Mouse (Mus musculus) bone marrow, adult 2 months (tissue): ENCODE data around the gene Gm15130. TPM values are rescaled to one million over a fixed set of nuclear protein-coding genes. Genes with fewer than 3 reads are reported as not detected.

Source experiments
- H3K27ac ChIP-seq: fragments of 200-500 bp; 2 replicates; pipeline ENCODE4 v1.5.1; 2012; ENCODE audit warnings: low read depth, mild to moderate bottlenecking, control low read depth, inconsistent platforms, low read length; ENCODE audit not compliant: control insufficient read depth, poor library complexity, insufficient read depth
- H3K4me1 ChIP-seq: fragments of 200-500 bp; 2 replicates; pipeline ENCODE4 v1.6.1; 2011; ENCODE audit warnings: low read length; ENCODE audit not compliant: control insufficient read depth, insufficient read depth
- H3K4me3 ChIP-seq: fragments of 200-500 bp; replicated peaks from 2 replicates; pipeline ENCODE3; 2011; ENCODE audit warnings: mild to moderate bottlenecking, low read depth, low read length, control low read depth; ENCODE audit not compliant: control insufficient read depth
- CTCF ChIP-seq: fragments of 200-500 bp; IDR thresholded peaks from 2 replicates; pipeline ENCODE4 v1.5.1; 2011; ENCODE audit warnings: low read length, control low read depth; ENCODE audit not compliant: control insufficient read depth, insufficient read depth
- POLR2A ChIP-seq: fragments of 200-500 bp; IDR thresholded peaks from 2 replicates; pipeline ENCODE4 v1.6.1; 2011; ENCODE audit warnings: low read depth, mild to moderate bottlenecking, control low read depth, low read length, borderline replicate concordance; ENCODE audit not compliant: control insufficient read depth
- WGBS: fragments of 180-500 bp; shearing (Covaris S2); methylation state at CpG from one replicate; pipeline ENCODE4 v1.1.7; 2018; 5-methylcytosine and 5-hydroxymethylcytosine counted together
- polyA plus RNA-seq: library from polyadenylated mRNA; stranded (reverse); fragments of >200 nt; gene quantifications from 2 replicates; pipeline ENCODE4 v1.2.4, GENCODE M21; 2011; ENCODE audit warnings: low replicate concordance; ENCODE audit not compliant: missing spikeins, insufficient read depth, insufficient read length

Gene Gm15130
- polyA plus RNA-seq, result not detected in 2 replicates

GRCm38 (mm10) chr2:111152836-111153235 lies at the start of gene Gm15130:
Gene Gm15130, minus strand, starts transcription at chr2:111152936.
- H3K4me1 ChIP-seq, result no peaks in the 10 kb centered on the region
- WGBS, result 71% methylated on average over 2 of the region's 2 CpGs
- no peak within 1 kb of the TSS for H3K27ac ChIP-seq
- TF ChIP-seq POLR2A (no peak), CTCF (no peak)
- H3K4me3 ChIP-seq, result no peak within 1 kb of the TSS

DNA sequence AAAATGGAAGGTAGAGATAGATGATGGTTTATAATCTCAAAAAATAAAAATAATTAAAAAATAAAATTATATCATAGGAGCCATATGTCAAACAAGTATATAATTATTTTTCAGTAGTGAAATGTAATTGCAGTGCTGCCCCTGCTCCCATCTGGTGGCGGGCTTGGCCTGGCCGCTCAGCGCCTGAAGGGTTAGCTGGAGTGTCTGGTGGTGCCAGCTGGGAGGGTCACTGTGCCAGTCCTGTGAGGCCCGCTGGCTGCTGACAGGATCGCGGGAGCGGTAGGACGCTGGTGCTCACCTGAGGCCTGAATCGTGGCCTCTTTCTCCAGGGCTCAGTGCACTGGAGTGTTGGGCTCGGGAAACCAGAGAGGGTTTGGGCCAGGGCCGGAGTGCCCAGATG lies 29.3 kb upstream of the Gm15130 start:
- no peaks in the 10 kb centered on the region for H3K4me1 ChIP-seq
- WGBS, result 88% methylated on average over 11 of the region's 11 CpGs
- no peak overlapping the region; the same call in 1 of the 2 replicates for H3K27ac ChIP-seq
- no peak overlapping the region for H3K4me3 ChIP-seq
- TF ChIP-seq POLR2A, result no peak
- no peak for TF ChIP-seq CTCF

- H3K27ac ChIP-seq, result no peak overlapping the region
- no peaks in the 10 kb centered on the region for H3K4me1 ChIP-seq
- WGBS, result 73% methylated on average over 5 of the region's 5 CpGs
- H3K4me3 ChIP-seq, result no peak overlapping the region
- TF ChIP-seq CTCF (no peak), POLR2A (no peak)
Observed at GRCm38 (mm10) chr2:111135739-111136138, 17.0 kb downstream of the Gm15130 start.

GRCm38 (mm10) chr2:111105882-111106281 lies 46.9 kb downstream of the Gm15130 start, which contains the start of gene Gm13941:
Gene Gm13941, minus strand, starts transcription at chr2:111105982.
- Histone ChIP-seq H3K27ac (no peak within 1 kb of the TSS), H3K4me1 (no peaks in the 10 kb centered on the region), H3K4me3 (no peak within 1 kb of the TSS)
- no peak for TF ChIP-seq CTCF
- TF ChIP-seq POLR2A, result no peak

Other genes with a start within 250 kb of the Gm15130 start
- gene Ano3, start 202.0 kb downstream of the Gm15130 start, polyA plus RNA-seq, result not detected in 2 replicates
- not detected in 2 replicates for gene Gm13941, start 47.0 kb downstream of the Gm15130 start, polyA plus RNA-seq
- gene 4930430A15Rik, start 76.7 kb upstream of the Gm15130 start, polyA plus RNA-seq, result not detected in 2 replicates
- gene Olfr1275, start 82.3 kb upstream of the Gm15130 start, polyA plus RNA-seq, result not detected in 2 replicates
- not detected in 2 replicates for gene Olfr1276, start 101.6 kb upstream of the Gm15130 start, polyA plus RNA-seq
- gene Olfr1277, start 121.2 kb upstream of the Gm15130 start, polyA plus RNA-seq, result not detected in 2 replicates
- gene Olfr1278, start 137.2 kb upstream of the Gm15130 start, polyA plus RNA-seq, result not detected in 2 replicates
- not detected in 2 replicates for gene Olfr1279, start 147.7 kb upstream of the Gm15130 start, polyA plus RNA-seq
- not detected in 2 replicates for gene Olfr1280, start 161.1 kb upstream of the Gm15130 start, polyA plus RNA-seq
- gene Olfr1281, start 173.6 kb upstream of the Gm15130 start, polyA plus RNA-seq, result not detected in 2 replicates
- gene Olfr1282, start 183.1 kb upstream of the Gm15130 start, polyA plus RNA-seq, result not detected in 2 replicates
- gene Olfr1283, start 213.9 kb upstream of the Gm15130 start, polyA plus RNA-seq, result not detected in 2 replicates
- gene Olfr1284, start 222.6 kb upstream of the Gm15130 start, polyA plus RNA-seq, result not detected in 2 replicates